Mouse (Mus musculus) heart, adult 2 months (tissue): Measurements from ENCODE around the gene 1700007K13Rik. TPM values are rescaled to one million over a fixed set of nuclear protein-coding genes. Genes with fewer than 3 reads are reported as not detected.

Experiments
- DNase-seq, 2 experiments: peaks; one replicate each; pipeline ENCODE4 v3.0.0; 2021
- H3K27ac ChIP-seq: fragments of 200-600 bp; 2 replicates; pipeline ENCODE4 v1.8.1; 2022
- H3K27me3 ChIP-seq: fragments of 200-500 bp; 2 replicates; pipeline ENCODE4 v1.6.1; 2012; ENCODE audit warnings: mild to moderate bottlenecking, low read length, inconsistent platforms, mixed read lengths; ENCODE audit not compliant: control insufficient read depth, insufficient read depth
- H3K36me3 ChIP-seq: fragments of 200-500 bp; 2 replicates; pipeline ENCODE4 v1.6.1; 2012; ENCODE audit warnings: low read length, inconsistent platforms; ENCODE audit not compliant: control insufficient read depth, insufficient read depth
- H3K4me1 ChIP-seq: fragments of 200-500 bp; 2 replicates; pipeline ENCODE4 v1.6.1; 2011; ENCODE audit warnings: low read length; ENCODE audit not compliant: control insufficient read depth, insufficient read depth
- H3K4me3 ChIP-seq: fragments of 200-600 bp; 2 replicates; pipeline ENCODE4 v1.8.1; 2022
- H3K79me2 ChIP-seq: fragments of 200-500 bp; replicated peaks from 2 replicates; pipeline ENCODE4 v1.6.1; 2012; ENCODE audit warnings: mild to moderate bottlenecking, inconsistent platforms, low read length, moderate library complexity, mixed read lengths; ENCODE audit not compliant: control insufficient read depth, insufficient read depth
- H3K9ac ChIP-seq: fragments of 200-500 bp; 2 replicates; pipeline ENCODE4 v1.6.1; 2012; ENCODE audit warnings: low read depth, mild to moderate bottlenecking, control low read depth, inconsistent platforms, low read length, mixed read lengths
- CTCF ChIP-seq: fragments of 200-600 bp; IDR thresholded peaks from 2 replicates; pipeline ENCODE4 v1.8.1; 2022; ENCODE audit warnings: antibody characterized with exemption, mild to moderate bottlenecking, moderate library complexity
- EP300 ChIP-seq: fragments of 200-500 bp; IDR thresholded peaks from 2 replicates; pipeline ENCODE4 v1.6.1; 2011; ENCODE audit warnings: low read depth, low read length, control low read depth; ENCODE audit not compliant: insufficient read depth
- POLR2A ChIP-seq: fragments of 200-500 bp; IDR thresholded peaks from 2 replicates; pipeline ENCODE4 v1.6.1; 2011; ENCODE audit warnings: mild to moderate bottlenecking, low read depth, low read length, control low read depth; ENCODE audit not compliant: insufficient read depth
- WGBS: fragments of 180-500 bp; shearing (Covaris S2); methylation state at CpG from one replicate; pipeline ENCODE4 v1.1.7; 2018; 5-methylcytosine and 5-hydroxymethylcytosine counted together
- intact Hi-C: fragments of 180-260 bp; cut with DNase I; formaldehyde crosslinking; loops from one replicate; pipeline ENCODE4 v1.15.1; 2025
- polyA plus RNA-seq: library from polyadenylated mRNA; depleted of rRNA; stranded (reverse); fragments of >200 nt; gene quantifications from 2 replicates; pipeline ENCODE4 v1.2.3, GENCODE M21; 2012
- total RNA-seq, 2 experiments: library from RNA; stranded (reverse); gene quantifications; 2 replicates each; pipeline ENCODE4 v1.2.3; 2021

1700007K13Rik gene
- total and polyA plus RNA-seq, 3 experiments = 0.94 TPM; not detected in 2

GRCm38 (mm10) chr2:28433512-28433911 is 32.6 kb downstream of the 1700007K13Rik start:
- Histone ChIP-seq H3K9ac (no peak overlapping the region), H3K27me3 (no peaks in the 10 kb centered on the region), H3K79me2 (no peaks in the 10 kb centered on the region), H3K27ac (no peak overlapping the region), H3K4me3 (no peak overlapping the region), H3K36me3 (no peaks in the 10 kb centered on the region), H3K4me1 (no peaks in the 10 kb centered on the region)
- 20% methylated on average over 1 of the region's 2 CpGs for WGBS
- DNase-seq = no peak
- intact Hi-C loops = no loop called here
- no peak for TF ChIP-seq EP300
- TF ChIP-seq POLR2A = no peak
- TF ChIP-seq CTCF = no peak

GRCm38 (mm10) chr2:28432811-28433210 is 33.3 kb downstream of the 1700007K13Rik start:
- H3K27ac ChIP-seq = no peak overlapping the region
- no peaks in the 10 kb centered on the region for H3K4me1 ChIP-seq
- TF ChIP-seq POLR2A = no peak
- no peak for TF ChIP-seq CTCF
- TF ChIP-seq EP300 = no peak
- no peak overlapping the region for H3K9ac ChIP-seq
- no peak for DNase-seq
- no peak overlapping the region for H3K4me3 ChIP-seq
- 4% methylated on average over 1 of the region's 1 CpGs for WGBS
- H3K79me2 ChIP-seq = no peaks in the 10 kb centered on the region
- H3K36me3 ChIP-seq = no peaks in the 10 kb centered on the region
- intact Hi-C loops = no loop called here
- no peaks in the 10 kb centered on the region for H3K27me3 ChIP-seq

GRCm38 (mm10) chr2:28430846-28431245 is 35.3 kb downstream of the 1700007K13Rik start:
- Histone ChIP-seq H3K27ac (no peak overlapping the region), H3K36me3 (no peaks in the 10 kb centered on the region), H3K9ac (no peak overlapping the region), H3K79me2 (no peaks in the 10 kb centered on the region), H3K27me3 (no peaks in the 10 kb centered on the region), H3K4me1 (no peaks in the 10 kb centered on the region), H3K4me3 (no peak overlapping the region)
- WGBS = 48% methylated on average over 6 of the region's 6 CpGs
- TF ChIP-seq CTCF (no peak), EP300 (no peak), POLR2A (no peak)
- no peak for DNase-seq
- intact Hi-C loops = no loop called here

GRCm38 (mm10) chr2:28427226-28427625 is 38.9 kb downstream of the 1700007K13Rik start:
- Histone ChIP-seq H3K4me3 (no peak overlapping the region), H3K27me3 (no peaks in the 10 kb centered on the region), H3K4me1 (no peaks in the 10 kb centered on the region), H3K9ac (no peak overlapping the region), H3K27ac (no peak overlapping the region), H3K79me2 (no peaks in the 10 kb centered on the region), H3K36me3 (no peaks in the 10 kb centered on the region)
- intact Hi-C loops = no loop called here
- no peak for DNase-seq
- WGBS = 78% methylated on average over 6 of the region's 6 CpGs
- TF ChIP-seq EP300 (no peak), CTCF (no peak), POLR2A (no peak)

- Histone ChIP-seq H3K36me3 (no peaks in the 10 kb centered on the region), H3K4me1 (no peaks in the 10 kb centered on the region), H3K27ac (no peak overlapping the region), H3K79me2 (no peaks in the 10 kb centered on the region), H3K9ac (no peak overlapping the region), H3K27me3 (no peaks in the 10 kb centered on the region), H3K4me3 (no peak overlapping the region)
- intact Hi-C loops = no loop called here
- TF ChIP-seq EP300 (no peak), CTCF (peak; percentile 71), POLR2A (no peak)
- WGBS = 26% methylated on average over 3 of the region's 3 CpGs
- peak in 1 of 2 experiments; percentile 36 for DNase-seq
These were observed 43.0 kb downstream of the 1700007K13Rik start for GRCm38 (mm10) chr2:28423167-28423566.

- Histone ChIP-seq H3K79me2 (no peaks in the 10 kb centered on the region), H3K4me3 (no peak overlapping the region), H3K36me3 (no peaks in the 10 kb centered on the region), H3K4me1 (peaks cover 2% of the 10 kb centered on the region; the same call in 1 of the 2 replicates), H3K9ac (no peak overlapping the region), H3K27ac (no peak overlapping the region), H3K27me3 (no peaks in the 10 kb centered on the region)
- no peak for TF ChIP-seq POLR2A
- TF ChIP-seq CTCF = peak; percentile 89
- TF ChIP-seq EP300 = 0 out of 2 replicates have a peak, but pooled peaks have one; percentile 36
- 26% methylated on average over 4 of the region's 4 CpGs for WGBS
- intact Hi-C loops = loop anchor here (2.0 to 5.0 kb wide), 5 partner anchors 45 to 648 kb away; no protein-coding TSS in a partner anchor
- peak; percentile 70 to 85 for DNase-seq
These were observed 46.2 kb downstream of the 1700007K13Rik start for GRCm38 (mm10) chr2:28419898-28420297.
